Mouse (Mus musculus) kidney, embryonic 16.5 days (tissue): ENCODE data around the gene Tmem235. TPM values are rescaled to one million over a fixed set of nuclear protein-coding genes. Genes with fewer than 3 reads are reported as not detected.

Source experiments
- ATAC-seq: fragments of 200-750 bp; cut with Nextera tagmentation; 2 replicates; pipeline ENCODE4 v1.8.0; 2017; ENCODE audit warnings: moderate TSS enrichment; ENCODE audit not compliant: low FRiP score, low TSS enrichment
- H3K27ac ChIP-seq: fragments of 300-500 bp; sonication (generic); 2 replicates; pipeline ENCODE4 v1.5.1; 2014; ENCODE audit warnings: low read length
- H3K27me3 ChIP-seq: fragments of 300-500 bp; sonication (generic); 2 replicates; pipeline ENCODE4 v1.6.1; 2014; ENCODE audit warnings: low read length, control low read depth, mixed read lengths; ENCODE audit not compliant: insufficient read depth
- H3K36me3 ChIP-seq: fragments of 300-500 bp; sonication (generic); 2 replicates; pipeline ENCODE4 v1.6.1; 2014; ENCODE audit warnings: low read length, control low read depth, mixed read lengths; ENCODE audit not compliant: insufficient read depth
- H3K4me1 ChIP-seq: fragments of 300-500 bp; sonication (generic); 2 replicates; pipeline ENCODE4 v1.6.1; 2014; ENCODE audit warnings: low read length, control low read depth, mixed read lengths; ENCODE audit not compliant: insufficient read depth
- H3K4me2 ChIP-seq: fragments of 300-500 bp; sonication (generic); replicated peaks from 2 replicates; pipeline ENCODE4 v1.6.1; 2014; ENCODE audit warnings: low read depth, low read length
- H3K4me3 ChIP-seq: fragments of 300-500 bp; sonication (generic); 2 replicates; pipeline ENCODE4 v1.5.1; 2014; ENCODE audit warnings: mild to moderate bottlenecking, low read length
- H3K9ac ChIP-seq: fragments of 300-500 bp; sonication (generic); replicated peaks from 2 replicates; pipeline ENCODE4 v1.6.1; 2014; ENCODE audit warnings: low read length
- H3K9me3 ChIP-seq: fragments of 300-500 bp; sonication (generic); 2 replicates; pipeline ENCODE4 v1.6.1; 2016; ENCODE audit warnings: low read length, control low read depth
- WGBS: fragments of 180-500 bp; shearing (Covaris S2); extraction: QIAGEN DNeasy Blood & Tissue Kit; methylation state at CpG from one replicate; pipeline ENCODE4 v1.1.7; 2014; 5-methylcytosine and 5-hydroxymethylcytosine counted together
- polyA plus RNA-seq: library from polyadenylated mRNA; unstranded; fragments of >200 nt; fragmentation: Nextera tagmentation; extraction: Ambion mirVana; gene quantifications from 2 replicates; pipeline ENCODE4 v1.2.1, GENCODE M21; 2015

Gene Tmem235
- polyA plus RNA-seq, 1 experiment from 2014 or later = not detected

GRCm38 (mm10) chr11:117845651-117846050 is 14.9 kb upstream of the Tmem235 start:
- H3K9ac ChIP-seq = no peak overlapping the region
- WGBS = 85% methylated on average over 2 of the region's 2 CpGs
- ATAC-seq = no peak
- no peak overlapping the region for H3K4me2 ChIP-seq
- 0 out of 2 replicates have a peak overlapping the region, but pooled peaks have one; percentile 13 for H3K27ac ChIP-seq
- no peaks in the 10 kb centered on the region for H3K27me3 ChIP-seq
- H3K4me3 ChIP-seq = no peak overlapping the region
- H3K4me1 ChIP-seq = peaks cover 29% of the 10 kb centered on the region
- no peaks in the 10 kb centered on the region for H3K9me3 ChIP-seq
- H3K36me3 ChIP-seq = no peaks in the 10 kb centered on the region

DNA sequence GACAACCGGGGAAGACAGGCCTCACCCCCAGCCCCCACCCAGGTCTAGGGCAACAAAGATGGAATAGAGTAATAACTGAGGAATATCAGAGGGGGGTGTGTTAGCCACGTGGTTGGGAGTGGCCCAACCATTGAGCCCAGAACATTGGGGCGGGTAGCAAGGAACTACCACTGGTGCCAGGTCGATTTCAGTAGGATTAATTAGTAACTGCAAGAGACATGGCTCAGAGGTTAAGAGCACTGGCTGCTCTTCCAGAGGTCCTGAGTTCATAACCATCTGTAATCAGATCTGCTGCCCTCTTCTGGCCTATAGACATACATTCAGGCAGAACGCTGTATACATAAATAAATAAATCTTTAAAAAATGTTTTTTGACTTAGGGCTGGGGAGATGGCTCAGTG is 13.9 kb upstream of the Tmem235 start:
- H3K36me3 ChIP-seq = peaks cover 3% of the 10 kb centered on the region; the same call in 1 of the 2 replicates
- WGBS = 42% methylated on average over 5 of the region's 5 CpGs
- no peaks in the 10 kb centered on the region for H3K27me3 ChIP-seq
- no peak overlapping the region for H3K27ac ChIP-seq
- peaks cover 34% of the 10 kb centered on the region for H3K4me1 ChIP-seq
- H3K4me3 ChIP-seq = no peak overlapping the region
- H3K4me2 ChIP-seq = no peak overlapping the region
- H3K9ac ChIP-seq = no peak overlapping the region
- peak; percentile 16; the same call in 1 of the 2 replicates for ATAC-seq
- H3K9me3 ChIP-seq = no peaks in the 10 kb centered on the region

DNA sequence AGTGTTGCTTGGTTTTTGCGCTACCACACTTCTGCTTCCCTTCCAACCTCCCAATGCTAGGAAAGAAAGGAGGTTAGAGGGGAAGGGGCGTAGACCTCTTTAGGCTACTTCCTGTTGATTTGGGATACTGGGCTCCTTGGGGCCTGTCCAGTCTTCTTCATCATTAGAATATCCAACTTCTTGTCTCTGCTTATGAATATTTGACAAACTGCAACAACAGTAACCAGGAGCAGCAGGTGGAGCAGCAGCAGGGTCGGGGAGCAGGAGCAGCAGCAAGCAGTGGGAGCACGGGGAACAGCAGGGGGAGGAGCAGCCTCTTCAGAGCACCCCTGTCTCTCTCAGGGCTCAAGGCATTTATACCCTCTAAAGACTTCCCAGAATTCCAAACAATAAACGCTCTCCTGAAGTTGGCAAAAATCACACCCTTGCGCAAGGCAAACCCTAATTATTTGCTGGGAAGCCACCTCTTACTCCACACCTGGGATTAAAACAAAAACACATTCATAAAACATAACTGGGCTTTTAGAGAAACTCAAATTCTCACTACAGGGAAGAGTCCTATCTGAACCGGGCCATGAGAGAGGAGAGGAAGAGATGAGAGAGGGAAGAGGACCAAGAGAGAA is 12.8 kb upstream of the Tmem235 start:
- peak overlapping the region; percentile 69; the same call in 1 of the 2 replicates for H3K4me3 ChIP-seq
- H3K27me3 ChIP-seq = no peaks in the 10 kb centered on the region
- 71% methylated on average over 7 of the region's 7 CpGs for WGBS

DNA sequence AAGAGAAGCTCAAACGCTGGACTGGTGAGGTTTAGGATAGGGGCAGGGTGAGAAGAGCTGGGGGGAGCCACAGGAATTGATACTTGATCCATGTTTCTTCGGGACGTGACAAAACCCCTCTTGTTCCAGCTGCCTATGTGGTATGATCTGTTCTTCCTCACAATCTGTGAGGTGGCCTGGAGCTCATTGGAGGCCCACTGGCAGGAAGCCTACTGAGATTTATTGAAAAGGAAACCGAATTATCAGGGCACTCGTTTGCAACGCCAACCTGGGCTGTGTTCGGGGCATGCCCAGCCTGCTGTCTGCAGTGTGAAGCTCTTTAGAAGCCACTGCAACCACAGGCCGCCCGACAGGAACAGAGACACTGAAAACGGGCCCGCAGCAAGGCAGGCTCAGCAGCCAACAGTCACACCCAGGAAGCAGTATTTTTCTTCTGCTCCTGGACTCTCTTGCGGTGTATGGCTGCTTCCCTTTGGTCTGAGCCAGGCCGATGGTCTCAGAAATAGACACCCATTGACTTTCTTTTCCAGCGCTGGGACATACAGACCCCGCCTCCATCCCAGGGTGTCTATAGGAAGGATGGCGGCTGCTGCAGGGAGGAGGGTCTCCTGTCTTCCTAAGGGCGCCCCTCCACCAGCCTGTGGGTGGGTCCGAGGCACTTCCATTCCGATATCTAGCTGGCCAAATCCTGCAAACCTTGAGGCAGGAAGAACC is 12.1 kb upstream of the Tmem235 start:
- H3K36me3 ChIP-seq = peaks cover 16% of the 10 kb centered on the region
- 5% methylated on average over 19 of the region's 19 CpGs for WGBS
- no peaks in the 10 kb centered on the region for H3K9me3 ChIP-seq
- peak; percentile 80 for ATAC-seq
- H3K4me1 ChIP-seq = peaks cover 34% of the 10 kb centered on the region
- H3K27me3 ChIP-seq = no peaks in the 10 kb centered on the region
- H3K9ac ChIP-seq = peak overlapping the region; percentile 89
- peak overlapping the region; percentile 90 for H3K4me2 ChIP-seq
- peak overlapping the region; percentile 97 for H3K27ac ChIP-seq
- H3K4me3 ChIP-seq = peak overlapping the region; percentile 69

More for the DNA sequence above, 12.8 kb upstream of the Tmem235 start:
- Histone ChIP-seq H3K9ac (peak overlapping the region; percentile 89), H3K4me2 (peak overlapping the region; percentile 90), H3K9me3 (no peaks in the 10 kb centered on the region), H3K36me3 (peaks cover 9% of the 10 kb centered on the region), H3K27ac (peak overlapping the region; percentile 97), H3K4me1 (peaks cover 34% of the 10 kb centered on the region)
- ATAC-seq = no peak

DNA sequence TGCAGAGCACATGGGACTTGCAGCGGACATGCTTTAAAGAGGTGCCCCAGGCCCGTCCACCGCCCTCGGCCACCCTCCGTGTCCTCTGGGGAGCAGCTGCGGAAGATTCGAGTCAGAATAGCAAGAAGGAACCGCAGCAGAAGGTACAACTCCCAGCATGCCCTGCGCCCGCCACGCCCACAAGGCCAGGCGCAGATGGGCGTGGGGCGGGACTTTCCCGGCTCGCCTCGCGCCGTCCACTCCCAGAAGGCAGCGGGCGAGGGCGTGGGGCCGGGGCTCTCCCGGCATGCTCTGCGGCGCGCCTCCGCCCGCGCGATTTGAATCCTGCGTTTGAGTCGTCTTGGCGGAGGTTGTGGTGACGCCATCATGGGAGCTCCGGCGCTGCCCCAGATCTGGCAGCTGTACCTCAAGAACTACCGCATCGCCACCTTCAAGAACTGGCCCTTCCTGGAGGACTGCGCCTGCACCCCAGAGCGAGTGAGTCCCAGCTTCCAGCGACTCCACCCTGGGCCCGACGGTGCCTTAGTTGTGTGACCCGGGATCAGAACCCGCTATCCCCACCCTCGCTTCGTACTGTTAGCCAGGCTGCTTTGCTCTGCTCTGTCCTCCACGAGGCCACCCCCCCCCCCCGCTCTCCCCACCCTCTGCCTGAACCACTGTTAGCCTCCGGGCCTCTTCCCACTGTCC is 11.4 kb upstream of the Tmem235 start, which contains the start of gene Birc5:
Gene Birc5 (plus strand): TSS at position 267 of the 687 bp plus-strand sequence.
- Histone ChIP-seq H3K27ac (peak within 1 kb of the TSS; percentile 97), H3K27me3 (no peaks in the 10 kb centered on the region), H3K9me3 (no peaks in the 10 kb centered on the region), H3K4me1 (peaks cover 34% of the 10 kb centered on the region), H3K4me3 (peak within 1 kb of the TSS; percentile 69), H3K9ac (peak within 1 kb of the TSS; percentile 89), H3K4me2 (peak within 1 kb of the TSS; percentile 90), H3K36me3 (peaks cover 22% of the 10 kb centered on the region)
- WGBS = under 1% methylated on average over 51 of the region's 51 CpGs
- ATAC-seq = peak; percentile 90

- H3K36me3 ChIP-seq = peaks cover 51% of the 10 kb centered on the region
- WGBS = 82% methylated on average over 3 of the region's 3 CpGs
- H3K4me3 ChIP-seq = no peak overlapping the region
- no peaks in the 10 kb centered on the region for H3K27me3 ChIP-seq
- H3K4me2 ChIP-seq = no peak overlapping the region
- no peak overlapping the region for H3K27ac ChIP-seq
- no peaks in the 10 kb centered on the region for H3K9me3 ChIP-seq
- ATAC-seq = no peak
- H3K4me1 ChIP-seq = peaks cover 23% of the 10 kb centered on the region
- H3K9ac ChIP-seq = no peak overlapping the region
Observed at GRCm38 (mm10) chr11:117852875-117853274, 7.7 kb upstream of the Tmem235 start.

GRCm38 (mm10) chr11:117854241-117854640 is 6.3 kb upstream of the Tmem235 start:
- 95% methylated on average over 9 of the region's 9 CpGs for WGBS
- Histone ChIP-seq H3K36me3 (peaks cover 51% of the 10 kb centered on the region), H3K4me2 (no peak overlapping the region), H3K9me3 (no peaks in the 10 kb centered on the region), H3K4me1 (peaks cover 17% of the 10 kb centered on the region), H3K9ac (no peak overlapping the region), H3K4me3 (no peak overlapping the region), H3K27me3 (peaks cover under 1% of the 10 kb centered on the region; the same call in 1 of the 2 replicates), H3K27ac (no peak overlapping the region)
- no peak for ATAC-seq

- 85% methylated on average over 5 of the region's 5 CpGs for WGBS
- H3K27ac ChIP-seq = no peak overlapping the region
- no peak overlapping the region for H3K4me2 ChIP-seq
- peaks cover 51% of the 10 kb centered on the region for H3K36me3 ChIP-seq
- no peak overlapping the region for H3K4me3 ChIP-seq
- no peak for ATAC-seq
- no peaks in the 10 kb centered on the region for H3K9me3 ChIP-seq
- peaks cover 15% of the 10 kb centered on the region for H3K4me1 ChIP-seq
- no peak overlapping the region for H3K9ac ChIP-seq
- peaks cover 10% of the 10 kb centered on the region for H3K27me3 ChIP-seq
Observed at GRCm38 (mm10) chr11:117855360-117855759, 5.2 kb upstream of the Tmem235 start.

DNA sequence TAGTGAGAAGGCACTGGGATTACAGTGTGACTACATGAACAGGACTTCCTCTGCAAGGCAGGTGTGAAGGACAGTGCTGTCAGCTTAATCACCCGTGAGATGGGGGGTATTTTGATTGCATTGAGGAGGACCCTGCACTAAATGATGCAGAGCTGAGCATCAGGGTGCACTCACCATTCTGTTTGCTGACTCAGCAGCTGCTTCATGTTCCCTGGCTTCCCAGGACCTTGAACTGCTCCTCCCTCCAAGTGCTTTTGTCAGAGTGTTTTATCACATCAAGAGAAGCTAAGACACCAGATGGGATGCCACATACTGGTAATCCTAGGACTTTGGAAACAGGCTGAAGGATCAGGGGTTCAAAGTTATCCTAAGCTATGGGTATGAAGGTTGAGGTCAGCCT is 4.6 kb upstream of the Tmem235 start:
- H3K27ac ChIP-seq = no peak overlapping the region
- H3K27me3 ChIP-seq = peaks cover 13% of the 10 kb centered on the region
- H3K9me3 ChIP-seq = no peaks in the 10 kb centered on the region
- WGBS = 25% methylated on average over 1 of the region's 1 CpGs
- H3K9ac ChIP-seq = no peak overlapping the region
- peaks cover 51% of the 10 kb centered on the region for H3K36me3 ChIP-seq
- H3K4me2 ChIP-seq = no peak overlapping the region
- H3K4me1 ChIP-seq = peaks cover 14% of the 10 kb centered on the region
- ATAC-seq = no peak
- no peak overlapping the region for H3K4me3 ChIP-seq
